Mouse (Mus musculus): ENCODE measurements around the gene Snx12. TPM values are rescaled to one million over a fixed set of nuclear protein-coding genes. Genes with fewer than 3 reads are reported as not detected.

Snx12 gene
- polyA plus RNA-seq (2012; rRNA removed) = 4.2 and 7.4 TPM in 2 replicates

- H3K27ac ChIP-seq (ENCODE audit: insufficient read depth, low read depth, low read length) = peak within 1 kb of the TSS; percentile 78
- no peaks in the 10 kb centered on the region for H3K27me3 ChIP-seq (ENCODE audit: control insufficient read depth, insufficient read depth, low read length)
- WGBS = 20% methylated on average over 55 of the region's 55 CpGs
- TF ChIP-seq POLR2A (IDR thresholded peaks at IDR 0.05; ENCODE audit: low read depth, low read length) (peak; percentile 35; the same call in 1 of the 2 replicates), CTCF (IDR thresholded peaks at IDR 0.05; ENCODE audit: extremely low read depth, insufficient read length, insufficient replicate concordance, low read depth, low read length) (no peak)
- H3K36me3 ChIP-seq (ENCODE audit: control insufficient read depth, insufficient read depth, low read length) = no peaks in the 10 kb centered on the region
- peak within 1 kb of the TSS; percentile 95 for H3K4me3 ChIP-seq (ENCODE audit: low read depth, low read length)
- H3K4me1 ChIP-seq (ENCODE audit: control insufficient read depth, insufficient read depth, insufficient read length, low read length) = peaks cover 2% of the 10 kb centered on the region; the same call in 1 of the 2 replicates
These were observed at the start of gene Snx12 for GRCm38 (mm10) chrX:101221834-101222795. TSS of gene Snx12 (minus strand) at chrX:101222563.

- Histone ChIP-seq H3K36me3 (ENCODE audit: control insufficient read depth, insufficient read depth, low read length) (no peaks in the 10 kb centered on the region), H3K4me3 (ENCODE audit: low read depth, low read length) (peak within 1 kb of the TSS; percentile 45), H3K4me1 (ENCODE audit: control insufficient read depth, insufficient read depth, insufficient read length, low read length) (peaks cover 4% of the 10 kb centered on the region; the same call in 1 of the 2 replicates), H3K27ac (ENCODE audit: insufficient read depth, low read depth, low read length) (peak within 1 kb of the TSS; percentile 79), H3K27me3 (ENCODE audit: control insufficient read depth, insufficient read depth, low read length) (no peaks in the 10 kb centered on the region)
- 59% methylated on average over 3 of the region's 3 CpGs for WGBS
- TF ChIP-seq CTCF (IDR thresholded peaks at IDR 0.05; ENCODE audit: extremely low read depth, insufficient read length, insufficient replicate concordance, low read depth, low read length) (no peak), POLR2A (IDR thresholded peaks at IDR 0.05; ENCODE audit: low read depth, low read length) (no peak)
These were observed 46.4 kb upstream of the Snx12 start, which contains the start of gene Gm20489 for GRCm38 (mm10) chrX:101268755-101269124. TSS of gene Gm20489 (minus strand) at chrX:101269023.

- Histone ChIP-seq H3K36me3 (ENCODE audit: control insufficient read depth, insufficient read depth, low read length) (no peaks in the 10 kb centered on the region), H3K27me3 (ENCODE audit: control insufficient read depth, insufficient read depth, low read length) (no peaks in the 10 kb centered on the region), H3K4me3 (ENCODE audit: low read depth, low read length) (peak within 1 kb of the TSS; percentile 45), H3K27ac (ENCODE audit: insufficient read depth, low read depth, low read length) (peak within 1 kb of the TSS; percentile 79), H3K4me1 (ENCODE audit: control insufficient read depth, insufficient read depth, insufficient read length, low read length) (peaks cover under 1% of the 10 kb centered on the region; the same call in 1 of the 2 replicates)
- WGBS = 71% methylated on average over 5 of the region's 5 CpGs
- TF ChIP-seq POLR2A (IDR thresholded peaks at IDR 0.05; ENCODE audit: low read depth, low read length) (no peak), CTCF (IDR thresholded peaks at IDR 0.05; ENCODE audit: extremely low read depth, insufficient read length, insufficient replicate concordance, low read depth, low read length) (no peak)
These were observed 45.8 kb upstream of the Snx12 start, which contains the start of gene Il2rg for GRCm38 (mm10) chrX:101268025-101268754. TSS of gene Il2rg (minus strand) at chrX:101268255.

GRCm38 (mm10) chrX:101266631-101267030 lies 44.3 kb upstream of the Snx12 start:
- no peak for TF ChIP-seq POLR2A (IDR thresholded peaks at IDR 0.05; ENCODE audit: low read depth, low read length)
- no peaks in the 10 kb centered on the region for H3K36me3 ChIP-seq (ENCODE audit: control insufficient read depth, insufficient read depth, low read length)
- peak overlapping the region; percentile 26; the same call in 1 of the 2 replicates for H3K4me3 ChIP-seq (ENCODE audit: low read depth, low read length)
- no peaks in the 10 kb centered on the region for H3K27me3 ChIP-seq (ENCODE audit: control insufficient read depth, insufficient read depth, low read length)
- no peaks in the 10 kb centered on the region for H3K4me1 ChIP-seq (ENCODE audit: control insufficient read depth, insufficient read depth, insufficient read length, low read length)
- whole genome bisulfite sequencing = 76% methylated on average over 6 of the region's 6 CpGs
- H3K27ac ChIP-seq (ENCODE audit: insufficient read depth, low read depth, low read length) = no peak overlapping the region

GRCm38 (mm10) chrX:101263892-101264291 lies 41.5 kb upstream of the Snx12 start, which contains the start of gene Gm614:
TSS of gene Gm614 (minus strand) at chrX:101263992.
- TF ChIP-seq POLR2A (IDR thresholded peaks at IDR 0.05; ENCODE audit: low read depth, low read length) (no peak), CTCF (IDR thresholded peaks at IDR 0.05; ENCODE audit: extremely low read depth, insufficient read length, insufficient replicate concordance, low read depth, low read length) (no peak)
- Histone ChIP-seq H3K36me3 (ENCODE audit: control insufficient read depth, insufficient read depth, low read length) (no peaks in the 10 kb centered on the region), H3K4me1 (ENCODE audit: control insufficient read depth, insufficient read depth, insufficient read length, low read length) (no peaks in the 10 kb centered on the region), H3K27me3 (ENCODE audit: control insufficient read depth, insufficient read depth, low read length) (no peaks in the 10 kb centered on the region), H3K4me3 (ENCODE audit: low read depth, low read length) (no peak within 1 kb of the TSS), H3K27ac (ENCODE audit: insufficient read depth, low read depth, low read length) (no peak within 1 kb of the TSS)
- 80% methylated on average over 1 of the region's 1 CpGs for whole genome bisulfite sequencing

- WGBS = 56% methylated on average over 11 of the region's 13 CpGs
- no peaks in the 10 kb centered on the region for H3K27me3 ChIP-seq (ENCODE audit: control insufficient read depth, insufficient read depth, low read length)
- H3K27ac ChIP-seq (ENCODE audit: insufficient read depth, low read depth, low read length) = no peak overlapping the region
- H3K4me1 ChIP-seq (ENCODE audit: control insufficient read depth, insufficient read depth, insufficient read length, low read length) = 0 out of 2 replicates have a peak, but pooled peaks cover 2% of the 10 kb centered on the region
- no peak overlapping the region for H3K4me3 ChIP-seq (ENCODE audit: low read depth, low read length)
- TF ChIP-seq CTCF (IDR thresholded peaks at IDR 0.05; ENCODE audit: extremely low read depth, insufficient read length, insufficient replicate concordance, low read depth, low read length) (no peak), POLR2A (IDR thresholded peaks at IDR 0.05; ENCODE audit: low read depth, low read length) (no peak)
- H3K36me3 ChIP-seq (ENCODE audit: control insufficient read depth, insufficient read depth, low read length) = peaks cover 4% of the 10 kb centered on the region; the same call in 1 of the 2 replicates
These were observed 38.3 kb upstream of the Snx12 start for GRCm38 (mm10) chrX:101260441-101261325.
